In genomic region chr7:71943078-71944042, GRCm38 (mm10) we compare ENCODE assay signal across 18 mouse cellular contexts.
DNase-seq lines count a peak whose midpoint lies in the region; ATAC-seq and TF ChIP-seq lines count a peak whose summit lies in the region.
"Had no signal": no experiment of that assay in that cellular context is flagged by ENCODE, and none has a peak within 500 bp of the region (broad histone marks: within the 10 kb centered on the region; RNA-seq: fewer than 3 reads in every experiment).

No protein-coding gene starts in this region.

- TF ChIP-seq CTCF in liver, postnatal 0 days (IDR thresholded peaks at IDR 0.05; ENCODE audit: low read depth), result no peak

- H3K9me3 ChIP-seq in liver, postnatal 0 days (ENCODE audit: low read length), result no peaks in the 10 kb centered on the region
- H3K9me3 ChIP-seq: heart, embryonic 15.5 days; limb, embryonic 12.5 days; liver, embryonic 13.5 days; midbrain, embryonic 12.5 days; neural tube, embryonic 12.5 days had no signal

- no peak for TF ChIP-seq EP300 in liver, postnatal 0 days (IDR thresholded peaks at IDR 0.05; ENCODE audit: low read depth)

- no peak overlapping the region for H3K4me2 ChIP-seq in liver, postnatal 0 days (ENCODE audit: low read depth, low read length)
- H3K4me2 ChIP-seq: heart, embryonic 15.5 days; limb, embryonic 12.5 days; liver, embryonic 13.5 days; midbrain, embryonic 12.5 days; neural tube, embryonic 12.5 days had no signal

- no peak overlapping the region for H3K27ac ChIP-seq in liver, postnatal 0 days (ENCODE audit: low read depth)
- H3K27ac ChIP-seq: heart, embryonic 15.5 days; limb, embryonic 12.5 days; liver, embryonic 13.5 days; neural tube, embryonic 12.5 days had no signal

- no peaks in the 10 kb centered on the region for H3K36me3 ChIP-seq in liver, postnatal 0 days (replicated peaks; ENCODE audit: insufficient read depth, low read length)
- H3K36me3 ChIP-seq: heart, embryonic 15.5 days; limb, embryonic 12.5 days; liver, embryonic 13.5 days; midbrain, embryonic 12.5 days; neural tube, embryonic 12.5 days had no signal

- 60% methylated on average over 16 of the region's 16 CpGs for WGBS in liver, postnatal 0 days (ENCODE audit: insufficient replicate concordance)

- no peak for DNase-seq in frontal cortex, postnatal 14 days (ENCODE audit: low spot score in 2 of 2)
- peak; percentile 7 to 11 for DNase-seq in left cerebral cortex, postnatal 14 days (ENCODE audit: low spot score in 2 of 2)
- DNase-seq in left cerebral cortex, postnatal 36 days (ENCODE audit: low spot score in 2 of 2), result no peak
- DNase-seq in right cerebral cortex, postnatal 10 days (ENCODE audit: low spot score in 2 of 2), result peak; percentile 28 to 31
- DNase-seq in right cerebral cortex, adult 18-20 months, result no peak
- no peak for DNase-seq in liver, postnatal 0 days
- DNase-seq in urinary bladder, adult 2 months (ENCODE audit: low spot score), result no peak
- DNase-seq: cerebellum, postnatal 10 days; heart, adult 11 months; kidney, postnatal 4 days; liver, embryonic 13.5 days; thymus, postnatal 4 days had no signal

- no peaks in the 10 kb centered on the region for H3K27me3 ChIP-seq in liver, postnatal 0 days (ENCODE audit: insufficient read depth, low read length)
- H3K27me3 ChIP-seq: CH12.LX; heart, embryonic 15.5 days; limb, embryonic 12.5 days; liver, embryonic 13.5 days; midbrain, embryonic 12.5 days; neural tube, embryonic 12.5 days had no signal

- no peaks in the 10 kb centered on the region for H3K4me1 ChIP-seq in liver, postnatal 0 days (ENCODE audit: insufficient read depth)

- intact Hi-C loops in left cerebral cortex, postnatal 14 days (cut with DNase I), result no loop called here
- intact Hi-C loops in left cerebral cortex, postnatal 36 days (cut with DNase I), result no loop called here

- no peak overlapping the region for H3K4me3 ChIP-seq in liver, postnatal 0 days (ENCODE audit: low read depth, low read length)
- H3K4me3 ChIP-seq: heart, embryonic 15.5 days; limb, embryonic 12.5 days; liver, embryonic 13.5 days; midbrain, embryonic 12.5 days; neural tube, embryonic 12.5 days had no signal

- peak; percentile 76 for ATAC-seq in frontal cortex, adult (ENCODE audit: low TSS enrichment)
- ATAC-seq in liver, postnatal 0 days, result no peak

- H3K9ac ChIP-seq in liver, postnatal 0 days (replicated peaks), result no peak overlapping the region
- H3K9ac ChIP-seq: heart, embryonic 15.5 days; limb, embryonic 12.5 days; liver, embryonic 13.5 days; midbrain, embryonic 12.5 days; neural tube, embryonic 12.5 days had no signal

Comparison
In these comparisons a context has a peak if more than half of its experiments do, and no peak if none do; other contexts are left out.
1. DNase-seq: peak in left cerebral cortex, postnatal 14 days (2 of 2) and right cerebral cortex, postnatal 10 days (2 of 2); none in frontal cortex, postnatal 14 days (0 of 2), left cerebral cortex, postnatal 36 days (0 of 2), right cerebral cortex, adult 18-20 months (single experiment), liver, postnatal 0 days (single experiment) and urinary bladder, adult 2 months (single experiment).